Mouse (Mus musculus) CH12.LX (cell line): ENCODE data around the gene Ccser1. TPM values are rescaled to one million over a fixed set of nuclear protein-coding genes. Genes with fewer than 3 reads are reported as not detected.

Experiments used
- DNase-seq: peaks from one replicate; pipeline ENCODE4 v3.0.0-alpha.2; 2013; ENCODE audit errors: extremely low read depth
- H3K27ac ChIP-seq: 2 replicates; pipeline ENCODE4 v1.5.1; 2012; ENCODE audit warnings: low read depth, mild to moderate bottlenecking, control low read depth, moderate library complexity; ENCODE audit not compliant: insufficient read depth
- H3K27me3 ChIP-seq: replicated peaks from 2 replicates; pipeline ENCODE3; 2012; ENCODE audit warnings: inconsistent platforms
- H3K36me3 ChIP-seq, 2 experiments: replicated peaks in 1 of 2; 2 replicates each; pipeline versions ENCODE3 to v1.6.1; 2012; ENCODE audit warnings: inconsistent platforms in 1 of 2, low read length in 1 of 2, mild to moderate bottlenecking in 1 of 2, mixed read lengths in 1 of 2, moderate library complexity in 1 of 2; ENCODE audit not compliant: control insufficient read depth in 1 of 2, insufficient read depth in 1 of 2
- H3K4me1 ChIP-seq, 2 experiments: 2 replicates each; pipeline ENCODE4 v1.6.1; 2012; ENCODE audit warnings: inconsistent platforms in 1 of 2, moderate library complexity in 1 of 2; ENCODE audit not compliant: insufficient read depth in 2 of 2, control insufficient read depth in 1 of 2
- H3K4me2 ChIP-seq: 2 replicates; pipeline ENCODE4 v1.6.1; 2012; ENCODE audit warnings: low read depth, mild to moderate bottlenecking, control low read depth; ENCODE audit not compliant: poor library complexity, insufficient read depth, severe bottlenecking
- H3K4me3 ChIP-seq, 3 experiments: fragments of 150-350 bp in 1 of 3; sonication (generic) in 1 of 3; replicated peaks in 1 of 3; 2 replicates each; pipeline versions ENCODE3 to v1.5.1; 2011 to 2012; ENCODE audit warnings: low read depth in 2 of 3, low read length in 2 of 3, mild to moderate bottlenecking in 2 of 3, moderate library complexity in 2 of 3, control low read depth in 1 of 3, improper control_type of control experiment in 1 of 3, inconsistent platforms in 1 of 3, mixed read lengths in 1 of 3; ENCODE audit not compliant: poor library complexity in 1 of 3
- H3K79me2 ChIP-seq: replicated peaks from 2 replicates; pipeline ENCODE4 v1.6.1; 2012; ENCODE audit warnings: mild to moderate bottlenecking, moderate library complexity; ENCODE audit not compliant: control insufficient read depth, poor library complexity, insufficient read depth, severe bottlenecking; ENCODE audit errors: extremely low read depth
- H3K9ac ChIP-seq: 2 replicates; pipeline ENCODE4 v1.6.1; 2012; ENCODE audit warnings: low read depth, mild to moderate bottlenecking, control low read depth, moderate library complexity; ENCODE audit not compliant: insufficient read depth
- H3K9me3 ChIP-seq: replicated peaks from 2 replicates; pipeline ENCODE3; 2012; ENCODE audit warnings: low read length, inconsistent platforms, mixed read lengths
- CHD1 ChIP-seq: IDR thresholded peaks from 2 replicates; pipeline ENCODE4 v1.6.1; 2012; ENCODE audit warnings: low read depth, low read length, improper control_type of control experiment, inconsistent platforms
- CTCF ChIP-seq, 2 experiments: IDR thresholded peaks in 1 of 2; conservative IDR thresholded peaks in 1 of 2; 2 replicates each; pipeline ENCODE4 v1.5.1; 2011 to 2012; ENCODE audit warnings: low read depth in 2 of 2, low read length in 2 of 2, improper control_type of control experiment in 1 of 2, inconsistent platforms in 1 of 2, mild to moderate bottlenecking in 1 of 2, moderate library complexity in 1 of 2
- EP300 ChIP-seq: IDR thresholded peaks from 2 replicates; pipeline ENCODE4 v1.6.1; 2011; ENCODE audit warnings: low read length, improper control_type of control experiment
- GABPA ChIP-seq: IDR thresholded peaks from 2 replicates; pipeline ENCODE4 v1.6.1; 2012; ENCODE audit warnings: low read depth, low read length, improper control_type of control experiment, inconsistent platforms; ENCODE audit not compliant: insufficient replicate concordance
- IRF4 ChIP-seq: IDR thresholded peaks from 2 replicates; pipeline ENCODE4 v1.6.1; 2014; ENCODE audit warnings: low read depth, mild to moderate bottlenecking, inconsistent platforms, low read length, improper control_type of control experiment
- JUN ChIP-seq: IDR thresholded peaks from 2 replicates; pipeline ENCODE4 v1.6.1; 2011; ENCODE audit warnings: low read depth, mild to moderate bottlenecking, low read length, improper control_type of control experiment, moderate library complexity; ENCODE audit not compliant: insufficient read depth
- KAT2A ChIP-seq: IDR thresholded peaks from 2 replicates; pipeline ENCODE4 v1.6.1; 2012; ENCODE audit warnings: low read length, improper control_type of control experiment, inconsistent platforms; ENCODE audit not compliant: insufficient replicate concordance
- MAFK ChIP-seq: IDR thresholded peaks from 2 replicates; pipeline ENCODE4 v1.6.1; 2011; ENCODE audit warnings: low read length, improper control_type of control experiment; ENCODE audit not compliant: insufficient replicate concordance
- MAX ChIP-seq: IDR thresholded peaks from 2 replicates; pipeline ENCODE4 v1.6.1; 2011; ENCODE audit warnings: low read length, improper control_type of control experiment
- MAZ ChIP-seq: IDR thresholded peaks from 2 replicates; pipeline ENCODE4 v1.6.1; 2012; ENCODE audit warnings: low read depth, mild to moderate bottlenecking, inconsistent platforms, low read length, improper control_type of control experiment, moderate library complexity
- MXI1 ChIP-seq: IDR thresholded peaks from 2 replicates; pipeline ENCODE4 v1.6.1; 2011; ENCODE audit warnings: mild to moderate bottlenecking, low read depth, low read length, improper control_type of control experiment
- MYC ChIP-seq: IDR thresholded peaks from 2 replicates; pipeline ENCODE4 v1.6.1; 2011; ENCODE audit warnings: low read depth, mild to moderate bottlenecking, improper control_type of control experiment, low read length
- NRF1 ChIP-seq: IDR thresholded peaks from 2 replicates; pipeline ENCODE4 v1.6.1; 2014; ENCODE audit warnings: low read depth, mild to moderate bottlenecking, inconsistent platforms, low read length, improper control_type of control experiment, moderate library complexity
- PAX5 ChIP-seq: IDR thresholded peaks from 2 replicates; pipeline ENCODE4 v1.6.1; 2012; ENCODE audit warnings: low read length, inconsistent platforms, mixed read lengths
- POLR2A ChIP-seq: IDR thresholded peaks from 2 replicates; pipeline ENCODE4 v1.6.1; 2011; ENCODE audit warnings: low read depth, mild to moderate bottlenecking, improper control_type of control experiment, low read length
- POLR2AphosphoS2 ChIP-seq: IDR thresholded peaks from 2 replicates; pipeline ENCODE4 v1.6.1; 2011; ENCODE audit warnings: low read depth, low read length, improper control_type of control experiment
- RAD21 ChIP-seq: IDR thresholded peaks from 2 replicates; pipeline ENCODE4 v1.6.1; 2011; ENCODE audit warnings: low read depth, mild to moderate bottlenecking, low read length, improper control_type of control experiment, moderate library complexity
- SIN3A ChIP-seq: IDR thresholded peaks from 2 replicates; pipeline ENCODE4 v1.6.1; 2012; ENCODE audit warnings: low read length, improper control_type of control experiment, inconsistent platforms
- TCF12 ChIP-seq: IDR thresholded peaks from 2 replicates; pipeline ENCODE4 v1.6.1; 2014; ENCODE audit warnings: low read depth, mild to moderate bottlenecking, inconsistent platforms, low read length, improper control_type of control experiment
- USF1 ChIP-seq: IDR thresholded peaks from 2 replicates; pipeline ENCODE4 v1.6.1; 2014; ENCODE audit warnings: low read depth, mild to moderate bottlenecking, inconsistent platforms, low read length, improper control_type of control experiment
- USF2 ChIP-seq: conservative IDR thresholded peaks from 2 replicates; pipeline ENCODE4 v1.6.1; 2011; ENCODE audit warnings: low read depth, low read length, improper control_type of control experiment
- ZKSCAN1 ChIP-seq: IDR thresholded peaks from 2 replicates; pipeline ENCODE4 v1.6.1; 2012; ENCODE audit warnings: low read depth, inconsistent platforms, low read length, improper control_type of control experiment, borderline replicate concordance
- ZNF384 ChIP-seq: IDR thresholded peaks from 2 replicates; pipeline ENCODE4 v1.6.1; 2012; ENCODE audit warnings: low read depth, low read length, improper control_type of control experiment, inconsistent platforms
- dilution Hi-C: fragments of 300-500 bp; cut with MboI; formaldehyde crosslinking; loops from 2 replicates; pipeline ENCODE4 v1.14.3; 2020; ENCODE audit warnings: low sequenced_read_pairs; ENCODE audit not compliant: extremely low pct_unique_long_range_greater_than_20kb, extremely low pct_ligation_motif_present
- in situ Hi-C: fragments of 300-500 bp; cut with MboI; formaldehyde crosslinking; loops from 3 replicates; pipeline ENCODE4 v1.14.3; 2019; ENCODE audit warnings: low sequenced_read_pairs, low pct_ligation_motif_present, low pct_unique_long_range_greater_than_20kb, mixed read lengths
- polyA plus RNA-seq: library from polyadenylated mRNA; unstranded; fragments of >175 nt; gene quantifications from 2 replicates; pipeline ENCODE4 v1.2.1, GENCODE M21; 2012; ENCODE audit warnings: low read depth; ENCODE audit not compliant: insufficient read length
- total RNA-seq, 2 experiments: library from RNA; depleted of rRNA; stranded (reverse); fragments of 300-350 nt in 1 of 2; fragments of >200 nt in 1 of 2; gene quantifications; 2 replicates each; pipeline ENCODE4 v1.2.3; 2012 to 2014

Ccser1 gene
- total and polyA plus RNA-seq, 3 experiments, result not detected

DNA sequence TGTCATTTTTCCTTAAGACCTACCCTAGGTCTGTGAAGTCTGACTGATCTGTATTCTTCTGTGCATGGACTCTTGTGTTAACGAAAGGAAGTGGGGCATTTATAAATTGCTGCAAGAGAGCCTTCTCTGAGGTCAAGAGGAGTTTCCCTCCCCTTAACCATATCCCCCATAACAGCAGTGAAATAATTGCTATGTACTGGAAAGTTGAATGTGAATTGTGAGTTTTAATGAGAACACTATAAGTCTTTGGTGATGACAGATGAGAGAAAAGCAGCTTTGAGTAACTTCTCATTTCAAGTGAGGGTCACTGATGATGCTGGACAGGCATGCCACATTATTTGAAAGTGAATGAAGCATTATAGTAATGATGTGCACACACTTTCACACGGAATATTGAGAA is 585.7 kb downstream of the Ccser1 start:
- Histone ChIP-seq H3K36me3 (no peaks in the 10 kb centered on the region), H3K4me3 (no peak overlapping the region), H3K9ac (no peak overlapping the region), H3K4me1 (no peaks in the 10 kb centered on the region), H3K4me2 (no peak overlapping the region), H3K27ac (no peak overlapping the region), H3K9me3 (peaks cover 32% of the 10 kb centered on the region), H3K27me3 (no peaks in the 10 kb centered on the region)
- dilution Hi-C loops (no loop called here), in situ Hi-C loops (no loop called here)
- TF ChIP-seq PAX5, result no peak
- no peak for TF ChIP-seq SIN3A
- TF ChIP-seq POLR2A, result no peak
- no peak for TF ChIP-seq POLR2AphosphoS2
- no peak for TF ChIP-seq MAFK
- TF ChIP-seq GABPA, result no peak
- TF ChIP-seq ZKSCAN1, result no peak
- TF ChIP-seq MAX, result no peak
- TF ChIP-seq MXI1, result no peak
- TF ChIP-seq NRF1, result no peak
- no peak for TF ChIP-seq USF2
- TF ChIP-seq USF1, result no peak
- no peak for TF ChIP-seq MAZ
- no peak for TF ChIP-seq TCF12
- no peak for TF ChIP-seq JUN
- TF ChIP-seq KAT2A, result no peak
- no peak for TF ChIP-seq ZNF384
- no peak for TF ChIP-seq CTCF (conservative IDR thresholded peaks at IDR 0.05 in 1 of 2, IDR thresholded peaks at IDR 0.05 in 1 of 2; ENCODE audit: low read depth in 2 of 2, low read length in 2 of 2)
- no peak for TF ChIP-seq MYC
- no peak for TF ChIP-seq CHD1
- TF ChIP-seq, all 38 proteins: peak for 0
- no peaks in the 10 kb centered on the region for H3K79me2 ChIP-seq
- DNase-seq, result no peak

DNA sequence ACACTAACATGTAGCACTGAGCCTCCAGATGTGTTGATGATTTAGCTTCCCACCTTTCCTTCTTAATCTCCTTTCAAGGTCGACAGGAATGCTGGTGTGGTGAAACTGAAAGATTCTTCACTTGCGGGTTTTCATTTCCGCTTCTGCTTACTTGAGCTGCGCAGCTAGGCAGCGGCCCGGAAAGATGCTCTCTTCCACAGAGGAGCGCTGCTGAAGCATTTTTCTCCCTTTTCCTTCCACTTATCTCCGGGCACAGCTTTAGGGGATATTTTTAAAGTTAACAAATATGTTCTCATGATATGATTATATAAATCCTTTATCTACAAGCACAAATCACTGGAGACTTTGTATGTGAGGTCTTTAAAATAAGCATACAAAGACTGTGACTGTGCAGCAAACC is 587.0 kb downstream of the Ccser1 start:
- H3K36me3 ChIP-seq, result no peaks in the 10 kb centered on the region
- no peak for DNase-seq
- no peaks in the 10 kb centered on the region for H3K27me3 ChIP-seq
- H3K79me2 ChIP-seq, result no peaks in the 10 kb centered on the region
- H3K4me3 ChIP-seq, result no peak overlapping the region
- H3K4me1 ChIP-seq, result no peaks in the 10 kb centered on the region
- in situ Hi-C loops (no loop called here), dilution Hi-C loops (no loop called here)
- TF ChIP-seq EP300, result no peak
- no peak for TF ChIP-seq PAX5
- no peak for TF ChIP-seq USF2
- TF ChIP-seq MAFK, result no peak
- no peak for TF ChIP-seq IRF4
- TF ChIP-seq JUN, result no peak
- no peak for TF ChIP-seq RAD21
- H3K27ac ChIP-seq, result no peak overlapping the region
- no peak overlapping the region for H3K9ac ChIP-seq
- peaks cover 36% of the 10 kb centered on the region for H3K9me3 ChIP-seq
- no peak overlapping the region for H3K4me2 ChIP-seq
